Mouse (Mus musculus): Measurements from ENCODE around the gene Dbn1. TPM values are rescaled to one million over a fixed set of nuclear protein-coding genes. Genes with fewer than 3 reads are reported as not detected.

The Dbn1 gene
- polyA plus RNA-seq, 1 experiment from 2014 or later = 190 TPM

GRCm38 (mm10) chr13:55426613-55427012 lies 61.3 kb downstream of the Dbn1 start, which contains the start of gene F12:
F12 (minus strand) TSS chr13:55426793.
- ATAC-seq (ENCODE audit: insufficient number of reproducible peaks, low FRiP score, low TSS enrichment, low read depth) = no peak
- Histone ChIP-seq H3K4me3 (replicated peaks) (no peak within 1 kb of the TSS), H3K36me3 (no peaks in the 10 kb centered on the region), H3K9me3 (replicated peaks) (no peaks in the 10 kb centered on the region), H3K4me1 (peaks cover 3% of the 10 kb centered on the region), H3K27ac (replicated peaks) (no peak within 1 kb of the TSS), H3K27me3 (peaks cover 10% of the 10 kb centered on the region), H3K9ac (no peak within 1 kb of the TSS), H3K4me2 (replicated peaks) (no peak within 1 kb of the TSS)
- WGBS = 91% methylated on average over 10 of the region's 10 CpGs

Small RNAs within 50 kb of the gene (microRNA-seq; reads per million reads assigned to microRNA genes)
- gene Mir6943 (ENCODE audit: borderline number of aligned reads) (not detected), gene Mir6944 (ENCODE audit: borderline number of aligned reads) (17.6 reads per million, percentile 34 among the genes with 10 or more reads in this experiment), gene Mir6945 (ENCODE audit: borderline number of aligned reads) (1.7 reads per million, percentile 3 among the genes with 10 or more reads in this experiment)

Other genes starting within 250 kb of the Dbn1 start
- gene Prelid1, start 167.6 kb downstream of the Dbn1 start, polyA plus RNA-seq (2015; fragmentation: Nextera tagmentation; extraction: Ambion mirVana) = 415 and 433 TPM in 2 replicates
- 135 and 137 TPM in 2 replicates for gene Rab24, start 166.2 kb downstream of the Dbn1 start, polyA plus RNA-seq (2015; fragmentation: Nextera tagmentation; extraction: Ambion mirVana)
- gene Mxd3, start 158.3 kb downstream of the Dbn1 start, polyA plus RNA-seq (2015; fragmentation: Nextera tagmentation; extraction: Ambion mirVana) = 40.9 and 44.0 TPM in 2 replicates
- gene Lman2, start 125.3 kb downstream of the Dbn1 start, polyA plus RNA-seq (2015; fragmentation: Nextera tagmentation; extraction: Ambion mirVana) = 100.0 and 110 TPM in 2 replicates
- gene Rgs14, start 118.4 kb downstream of the Dbn1 start, polyA plus RNA-seq (2015; fragmentation: Nextera tagmentation; extraction: Ambion mirVana) = 2.1 and 2.5 TPM in 2 replicates
- 0.11 TPM in 1 of 2 replicates, not detected in the other for gene Slc34a1, start 89.9 kb downstream of the Dbn1 start, polyA plus RNA-seq (2015; fragmentation: Nextera tagmentation; extraction: Ambion mirVana)
- not detected in 2 replicates for gene Pfn3, start 72.9 kb downstream of the Dbn1 start, polyA plus RNA-seq (2015; fragmentation: Nextera tagmentation; extraction: Ambion mirVana)
- gene F12, start 61.3 kb downstream of the Dbn1 start, polyA plus RNA-seq (2015; fragmentation: Nextera tagmentation; extraction: Ambion mirVana) = 0.16 TPM in 1 of 2 replicates, not detected in the other
- gene Grk6, start 43.0 kb downstream of the Dbn1 start, polyA plus RNA-seq (2015; fragmentation: Nextera tagmentation; extraction: Ambion mirVana) = 43.8 and 45.1 TPM in 2 replicates
- 1.5 TPM in 2 replicates for gene Prr7, start 23.8 kb downstream of the Dbn1 start, polyA plus RNA-seq (2015; fragmentation: Nextera tagmentation; extraction: Ambion mirVana)
- gene Pdlim7, start 25.6 kb upstream of the Dbn1 start, polyA plus RNA-seq (2015; fragmentation: Nextera tagmentation; extraction: Ambion mirVana) = 165 and 180 TPM in 2 replicates
- 5.5 and 6.3 TPM in 2 replicates for gene Dok3, start 41.2 kb upstream of the Dbn1 start, polyA plus RNA-seq (2015; fragmentation: Nextera tagmentation; extraction: Ambion mirVana)
- gene Ddx41, start 48.5 kb upstream of the Dbn1 start, polyA plus RNA-seq (2015; fragmentation: Nextera tagmentation; extraction: Ambion mirVana) = 61.4 and 66.2 TPM in 2 replicates
- gene Fam193b, start 83.0 kb upstream of the Dbn1 start, polyA plus RNA-seq (2015; fragmentation: Nextera tagmentation; extraction: Ambion mirVana) = 43.4 and 46.0 TPM in 2 replicates
- 163 and 178 TPM in 2 replicates for gene Tmed9, start 85.6 kb upstream of the Dbn1 start, polyA plus RNA-seq (2015; fragmentation: Nextera tagmentation; extraction: Ambion mirVana)
- 30.3 and 32.3 TPM in 2 replicates for gene B4galt7, start 111.8 kb upstream of the Dbn1 start, polyA plus RNA-seq (2015; fragmentation: Nextera tagmentation; extraction: Ambion mirVana)
- 59.7 and 64.7 TPM in 2 replicates for gene Caml, start 134.9 kb upstream of the Dbn1 start, polyA plus RNA-seq (2015; fragmentation: Nextera tagmentation; extraction: Ambion mirVana)
- 31.0 and 32.1 TPM in 2 replicates for gene Ddx46, start 146.9 kb upstream of the Dbn1 start, polyA plus RNA-seq (2015; fragmentation: Nextera tagmentation; extraction: Ambion mirVana)
- 59.5 and 60.3 TPM in 2 replicates for gene B230219D22Rik, start 205.0 kb upstream of the Dbn1 start, polyA plus RNA-seq (2015; fragmentation: Nextera tagmentation; extraction: Ambion mirVana)
- 98.3 and 105 TPM in 2 replicates for gene Txndc15, start 226.5 kb upstream of the Dbn1 start, polyA plus RNA-seq (2015; fragmentation: Nextera tagmentation; extraction: Ambion mirVana)
- 50.3 and 53.0 TPM in 2 replicates for gene Pcbd2, start 239.3 kb upstream of the Dbn1 start, polyA plus RNA-seq (2015; fragmentation: Nextera tagmentation; extraction: Ambion mirVana)

All from embryonic facial prominence, embryonic 15.5 days (tissue).